Mouse (Mus musculus): ENCODE results near the gene Sgsh. TPM values are rescaled to one million over a fixed set of nuclear protein-coding genes. Genes with fewer than 3 reads are reported as not detected.

Sgsh gene
- total and polyA plus RNA-seq, 2 experiments from 2014 or later = 6.2 to 8.5 TPM

- Histone ChIP-seq H3K36me3 (ENCODE audit: insufficient read depth, low read length) (no peaks in the 10 kb centered on the region; the same call in 1 of the 2 replicates), H3K4me2 (ENCODE audit: low read depth, low read length) (no peak overlapping the region), H3K9ac (replicated peaks; ENCODE audit: low read length) (no peak overlapping the region), H3K9me3 (ENCODE audit: low read length) (no peaks in the 10 kb centered on the region), H3K4me1 (ENCODE audit: insufficient read depth, low read length) (no peaks in the 10 kb centered on the region), H3K27ac (no peak overlapping the region), H3K27me3 (ENCODE audit: insufficient read depth, low read length) (no peaks in the 10 kb centered on the region), H3K4me3 (ENCODE audit: low read length) (no peak overlapping the region)
- WGBS = 82% methylated on average over 9 of the region's 9 CpGs
- no peak for DNase-seq (ENCODE audit: low spot score)
- no peak for TF ChIP-seq CTCF (IDR thresholded peaks at IDR 0.05; ENCODE audit: low read depth)
- no peak for ATAC-seq
Observed at GRCm38 (mm10) chr11:119381631-119382337, 26.4 kb upstream of the Sgsh start.

- no peaks in the 10 kb centered on the region for H3K4me1 ChIP-seq (ENCODE audit: insufficient read depth, low read length)
- WGBS = 97% methylated on average over 1 of the region's 1 CpGs
- H3K9ac ChIP-seq (replicated peaks; ENCODE audit: low read length) = no peak overlapping the region
- TF ChIP-seq CTCF (IDR thresholded peaks at IDR 0.05; ENCODE audit: low read depth) = no peak
- H3K4me2 ChIP-seq (ENCODE audit: low read depth, low read length) = no peak overlapping the region
- H3K9me3 ChIP-seq (ENCODE audit: low read length) = no peaks in the 10 kb centered on the region
- no peak overlapping the region for H3K4me3 ChIP-seq (ENCODE audit: low read length)
- no peaks in the 10 kb centered on the region; the same call in 1 of the 2 replicates for H3K36me3 ChIP-seq (ENCODE audit: insufficient read depth, low read length)
- ATAC-seq (no peak), DNase-seq (ENCODE audit: low spot score) (no peak)
- H3K27ac ChIP-seq = no peak overlapping the region
- H3K27me3 ChIP-seq (ENCODE audit: insufficient read depth, low read length) = no peaks in the 10 kb centered on the region
Observed at GRCm38 (mm10) chr11:119378551-119378950, 23.2 kb upstream of the Sgsh start.

- TF ChIP-seq CTCF (IDR thresholded peaks at IDR 0.05; ENCODE audit: low read depth) = no peak
- H3K36me3 ChIP-seq (ENCODE audit: insufficient read depth, low read length) = no peaks in the 10 kb centered on the region; the same call in 1 of the 2 replicates
- H3K4me2 ChIP-seq (ENCODE audit: low read depth, low read length) = no peak overlapping the region
- H3K4me1 ChIP-seq (ENCODE audit: insufficient read depth, low read length) = no peaks in the 10 kb centered on the region
- H3K27ac ChIP-seq = no peak overlapping the region
- WGBS = 94% methylated on average over 11 of the region's 11 CpGs
- DNase-seq (ENCODE audit: low spot score) = no peak
- no peak overlapping the region for H3K4me3 ChIP-seq (ENCODE audit: low read length)
- H3K9ac ChIP-seq (replicated peaks; ENCODE audit: low read length) = no peak overlapping the region
- no peaks in the 10 kb centered on the region for H3K27me3 ChIP-seq (ENCODE audit: insufficient read depth, low read length)
- H3K9me3 ChIP-seq (ENCODE audit: low read length) = no peaks in the 10 kb centered on the region
- no peak for ATAC-seq
Observed at GRCm38 (mm10) chr11:119377326-119377725, 22.0 kb upstream of the Sgsh start.

GRCm38 (mm10) chr11:119375425-119375824 is 20.1 kb upstream of the Sgsh start:
- no peak for DNase-seq (ENCODE audit: low spot score)
- H3K9me3 ChIP-seq (ENCODE audit: low read length) = no peaks in the 10 kb centered on the region
- no peak overlapping the region for H3K9ac ChIP-seq (replicated peaks; ENCODE audit: low read length)
- H3K4me1 ChIP-seq (ENCODE audit: insufficient read depth, low read length) = no peaks in the 10 kb centered on the region
- H3K4me3 ChIP-seq (ENCODE audit: low read length) = no peak overlapping the region
- WGBS = 79% methylated on average over 6 of the region's 6 CpGs
- no peak overlapping the region for H3K4me2 ChIP-seq (ENCODE audit: low read depth, low read length)
- ATAC-seq = no peak
- no peaks in the 10 kb centered on the region for H3K27me3 ChIP-seq (ENCODE audit: insufficient read depth, low read length)
- no peaks in the 10 kb centered on the region; the same call in 1 of the 2 replicates for H3K36me3 ChIP-seq (ENCODE audit: insufficient read depth, low read length)
- H3K27ac ChIP-seq = no peak overlapping the region
- TF ChIP-seq CTCF (IDR thresholded peaks at IDR 0.05; ENCODE audit: low read depth) = no peak

- TF ChIP-seq CTCF (IDR thresholded peaks at IDR 0.05; ENCODE audit: low read depth) = peak; percentile 97
- H3K36me3 ChIP-seq (ENCODE audit: insufficient read depth, low read length) = no peaks in the 10 kb centered on the region
- 0 out of 2 replicates have a peak overlapping the region, but pooled peaks have one; percentile 15 for H3K9ac ChIP-seq (replicated peaks; ENCODE audit: low read length)
Observed at GRCm38 (mm10) chr11:119363534-119364145, 8.3 kb upstream of the Sgsh start.

GRCm38 (mm10) chr11:119362769-119363533 is 7.6 kb upstream of the Sgsh start:
- Histone ChIP-seq H3K27me3 (ENCODE audit: insufficient read depth, low read length) (no peaks in the 10 kb centered on the region), H3K36me3 (ENCODE audit: insufficient read depth, low read length) (no peaks in the 10 kb centered on the region), H3K9me3 (ENCODE audit: low read length) (no peaks in the 10 kb centered on the region; the same call in 1 of the 2 replicates), H3K4me1 (ENCODE audit: insufficient read depth, low read length) (no peaks in the 10 kb centered on the region), H3K4me3 (ENCODE audit: low read length) (0 out of 2 replicates have a peak overlapping the region, but pooled peaks have one; percentile 3), H3K4me2 (ENCODE audit: low read depth, low read length) (peak overlapping the region; percentile 39), H3K9ac (replicated peaks; ENCODE audit: low read length) (0 out of 2 replicates have a peak overlapping the region, but pooled peaks have one; percentile 15), H3K27ac (no peak overlapping the region)
- ATAC-seq (peak; percentile 75), DNase-seq (ENCODE audit: low spot score) (no peak)
- 34% methylated on average over 11 of the region's 11 CpGs for WGBS
- TF ChIP-seq CTCF (IDR thresholded peaks at IDR 0.05; ENCODE audit: low read depth) = no peak

More at GRCm38 (mm10) chr11:119363534-119364145, 8.3 kb upstream of the Sgsh start:
- peak overlapping the region; percentile 39 for H3K4me2 ChIP-seq (ENCODE audit: low read depth, low read length)
- no peak overlapping the region for H3K27ac ChIP-seq
- H3K4me3 ChIP-seq (ENCODE audit: low read length) = 0 out of 2 replicates have a peak overlapping the region, but pooled peaks have one; percentile 3
- H3K9me3 ChIP-seq (ENCODE audit: low read length) = no peaks in the 10 kb centered on the region; the same call in 1 of the 2 replicates
- WGBS = 31% methylated on average over 11 of the region's 11 CpGs
- no peaks in the 10 kb centered on the region for H3K27me3 ChIP-seq (ENCODE audit: insufficient read depth, low read length)
- DNase-seq (ENCODE audit: low spot score) (peak; percentile 86), ATAC-seq (peak; percentile 92)
- no peaks in the 10 kb centered on the region for H3K4me1 ChIP-seq (ENCODE audit: insufficient read depth, low read length)

Data from hindbrain, postnatal 0 days (tissue).